ENCODE assay signal across 17 mouse cellular contexts in the genomic region with DNA sequence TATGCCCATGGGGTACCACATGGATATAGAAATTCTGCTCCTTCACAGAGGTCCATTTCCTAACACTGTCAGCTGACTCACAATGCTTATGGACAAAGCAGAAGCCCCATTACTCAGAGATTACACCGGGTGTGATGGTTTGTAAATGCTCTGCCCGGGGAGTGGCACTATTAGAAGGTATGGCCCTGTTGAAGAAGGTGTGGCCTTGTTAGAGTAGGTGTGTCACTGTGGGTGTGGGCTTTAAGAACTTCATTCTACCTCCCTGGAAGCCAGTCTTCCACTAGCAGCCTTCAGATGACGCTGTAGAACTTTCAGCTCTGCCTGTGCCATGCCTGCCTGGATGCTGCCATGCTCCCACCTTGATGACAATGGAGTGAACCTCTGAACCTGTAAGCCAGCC.
"Had no signal": no experiment of that assay in that cellular context is flagged by ENCODE, and none has a peak within 500 bp of the region (broad histone marks: within the 10 kb centered on the region; RNA-seq: fewer than 3 reads in every experiment).

No protein-coding gene starts in this region.

- H3K9me3 ChIP-seq: limb, embryonic 15.5 days; liver, embryonic 12.5 days; megakaryocyte, embryonic 14.5 days; neural tube, embryonic 13.5 days had no signal

- DNase-seq: kidney, adult 2 months; kidney, postnatal 10 days; layer of hippocampus, adult 9-11 months; layer of hippocampus, postnatal 36 days; lung, embryonic 14.5 days; lung, postnatal 10 days; lung, postnatal 4 days; retina, postnatal 1 day; right cerebral cortex, postnatal 14 days; thymus, adult 18-20 months; thymus, postnatal 14 days had no signal

- H3K9ac ChIP-seq: limb, embryonic 15.5 days; liver, embryonic 12.5 days; lung, embryonic 14.5 days; midbrain, embryonic 12.5 days; neural tube, embryonic 13.5 days had no signal

- H3K4me3 ChIP-seq: limb, embryonic 15.5 days; liver, embryonic 12.5 days; midbrain, embryonic 12.5 days; neural tube, embryonic 13.5 days had no signal

- H3K27me3 ChIP-seq: limb, embryonic 15.5 days; liver, embryonic 12.5 days; megakaryocyte, embryonic 14.5 days; midbrain, embryonic 12.5 days; neural tube, embryonic 13.5 days had no signal

- ATAC-seq: liver, embryonic 12.5 days; midbrain, embryonic 16.5 days had no signal

- H3K27ac ChIP-seq: limb, embryonic 15.5 days; liver, embryonic 12.5 days; midbrain, embryonic 12.5 days; neural tube, embryonic 13.5 days had no signal

- H3K4me2 ChIP-seq: limb, embryonic 15.5 days; liver, embryonic 12.5 days; lung, embryonic 14.5 days; midbrain, embryonic 12.5 days; neural tube, embryonic 13.5 days had no signal

- H3K36me3 ChIP-seq: limb, embryonic 15.5 days; liver, embryonic 12.5 days; midbrain, embryonic 12.5 days; neural tube, embryonic 13.5 days had no signal
